Comparison of ENCODE assay signal across 17 mouse cellular contexts in the genomic region with DNA sequence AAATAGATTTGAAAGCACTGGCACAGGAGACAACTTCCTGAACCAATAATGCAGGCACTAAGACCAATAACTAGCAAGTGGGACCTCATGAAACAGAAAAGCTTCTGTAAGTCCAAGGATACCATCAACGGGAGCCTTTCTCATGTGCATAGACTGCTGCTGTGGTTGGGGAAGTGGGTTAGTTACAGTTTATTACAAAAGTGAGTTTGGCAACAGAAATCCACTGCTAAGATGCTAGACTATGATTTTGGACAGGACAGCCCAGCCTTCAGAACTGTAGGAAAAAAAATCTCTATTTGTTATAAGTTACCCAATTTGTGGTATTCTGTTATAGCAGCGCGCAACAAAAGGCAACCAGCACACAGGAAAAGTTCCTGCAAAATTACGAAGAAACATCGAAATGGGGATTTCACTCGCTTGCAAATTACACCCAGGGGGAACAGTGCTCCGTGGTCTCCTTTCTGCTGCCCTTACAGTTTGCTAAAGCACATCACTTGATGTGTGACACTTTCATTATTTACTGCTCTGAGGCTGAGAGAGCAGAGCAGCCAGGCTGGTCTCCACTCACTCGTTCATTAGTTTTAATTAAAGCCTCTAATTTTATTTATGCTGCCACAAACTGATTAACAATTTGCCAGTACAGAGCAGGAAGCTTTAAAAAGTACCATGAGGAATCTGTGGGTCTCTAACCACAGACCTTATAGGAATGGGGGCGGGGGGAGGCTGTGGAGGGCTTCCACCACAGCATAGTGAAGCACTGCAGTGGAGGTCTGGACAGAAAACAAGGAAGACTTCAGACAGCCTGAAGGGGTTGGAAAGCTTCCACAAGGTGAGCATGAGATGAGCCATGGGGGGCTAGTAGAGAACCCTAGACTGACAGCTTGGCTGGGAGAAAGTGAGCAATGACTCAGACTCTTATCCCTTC. TPM values are rescaled to one million over a fixed set of nuclear protein-coding genes. Genes with fewer than 3 reads are reported as not detected.
"Had no signal": no experiment of that assay in that cellular context is flagged by ENCODE, and none has a peak within 500 bp of the region (broad histone marks: within the 10 kb centered on the region; RNA-seq: fewer than 3 reads in every experiment).

No protein-coding gene starts in this region.

- H3K4me3 ChIP-seq: kidney, embryonic 15.5 days; left cerebral cortex, adult 2 months; limb, embryonic 10.5 days; liver, embryonic 15.5 days; midbrain, embryonic 12.5 days; neural tube, embryonic 13.5 days had no signal

- H3K4me2 ChIP-seq: kidney, embryonic 15.5 days; liver, embryonic 11.5 days; liver, embryonic 15.5 days; midbrain, embryonic 12.5 days; neural tube, embryonic 13.5 days had no signal

- ATAC-seq: midbrain, embryonic 16.5 days had no signal

- DNase-seq: kidney, postnatal 25 days; lung, adult 2 months; lung, postnatal 10 days; lung, postnatal 4 days; retina, postnatal 1 day; thymus, postnatal 4 days had no signal

- H3K9ac ChIP-seq: kidney, embryonic 15.5 days; liver, embryonic 15.5 days; midbrain, embryonic 12.5 days; neural tube, embryonic 13.5 days had no signal

- H3K9me3 ChIP-seq: kidney, embryonic 15.5 days; limb, embryonic 10.5 days; liver, embryonic 15.5 days; midbrain, embryonic 12.5 days; neural tube, embryonic 13.5 days had no signal

- H3K36me3 ChIP-seq: kidney, embryonic 15.5 days; limb, embryonic 10.5 days; liver, embryonic 15.5 days; midbrain, embryonic 12.5 days; neural tube, embryonic 13.5 days had no signal

- H3K27ac ChIP-seq: kidney, embryonic 15.5 days; left cerebral cortex, adult 2 months; limb, embryonic 10.5 days; liver, embryonic 15.5 days; midbrain, embryonic 12.5 days; neural tube, embryonic 13.5 days had no signal

- H3K4me1 ChIP-seq: midbrain, embryonic 12.5 days; neural tube, embryonic 13.5 days had no signal

- H3K27me3 ChIP-seq: kidney, embryonic 15.5 days; liver, embryonic 15.5 days; neural tube, embryonic 13.5 days had no signal

RNA-seq across cellular contexts. Expression of a gene that starts 37.2 kb away (rescaled TPM):
- total RNA-seq: layer of hippocampus, postnatal 25 days; megakaryocyte-erythroid progenitor cell, adult 5-6 weeks had no signal
- polyA plus RNA-seq: kidney, embryonic 15.5 days; limb, embryonic 10.5 days; liver, embryonic 11.5 days; liver, embryonic 15.5 days; lung, adult 2 months; spleen, adult 2 months had no signal

RNA-seq across cellular contexts. Expression of a gene that starts 38.4 kb away (rescaled TPM):
- total RNA-seq: megakaryocyte-erythroid progenitor cell, adult 5-6 weeks had no signal
- polyA plus RNA-seq: limb, embryonic 10.5 days; liver, embryonic 15.5 days; spleen, adult 2 months had no signal
